Mouse (Mus musculus) MEL (cell line): Measurements from ENCODE around the gene Bglap2.

Experiments
- CTCF ChIP-seq, 3 experiments: IDR thresholded peaks in 2 of 3; conservative IDR thresholded peaks in 1 of 3; 2 replicates each; pipeline ENCODE4 v1.5.1; 2011 to 2012; ENCODE audit warnings: low read length in 3 of 3, low read depth in 2 of 3, mild to moderate bottlenecking in 2 of 3, improper control_type of control experiment in 1 of 3, inconsistent platforms in 1 of 3, mixed read lengths in 1 of 3, moderate library complexity in 1 of 3; ENCODE audit not compliant: control insufficient read depth in 1 of 3, insufficient read depth in 1 of 3, poor library complexity in 1 of 3, severe bottlenecking in 1 of 3
- TCF12 ChIP-seq: IDR thresholded peaks from 2 replicates; pipeline ENCODE4 v1.6.1; 2014; ENCODE audit warnings: low read depth, mild to moderate bottlenecking, inconsistent platforms, low read length, improper control_type of control experiment, moderate library complexity

- no peak for TF ChIP-seq CTCF (IDR thresholded peaks at IDR 0.05 in 2 of 3, conservative IDR thresholded peaks at IDR 0.05 in 1 of 3; ENCODE audit: control insufficient read depth in 1 of 3, insufficient read depth in 1 of 3, low read depth in 2 of 3, low read length in 3 of 3, poor library complexity in 1 of 3, severe bottlenecking in 1 of 3)
- TF ChIP-seq TCF12: no peak
These were observed 27.8 kb downstream of the Bglap2 start for GRCm38 (mm10) chr3:88350732-88351131.
